Mouse (Mus musculus): ENCODE results near the gene Olfr1089.

Gene Olfr1089

GRCm38 (mm10) chr2:86733601-86734000, at the start of gene Olfr1089:
TSS of gene Olfr1089 (minus strand) at chr2:86733701.
- no peak for DNase-seq

DNA sequence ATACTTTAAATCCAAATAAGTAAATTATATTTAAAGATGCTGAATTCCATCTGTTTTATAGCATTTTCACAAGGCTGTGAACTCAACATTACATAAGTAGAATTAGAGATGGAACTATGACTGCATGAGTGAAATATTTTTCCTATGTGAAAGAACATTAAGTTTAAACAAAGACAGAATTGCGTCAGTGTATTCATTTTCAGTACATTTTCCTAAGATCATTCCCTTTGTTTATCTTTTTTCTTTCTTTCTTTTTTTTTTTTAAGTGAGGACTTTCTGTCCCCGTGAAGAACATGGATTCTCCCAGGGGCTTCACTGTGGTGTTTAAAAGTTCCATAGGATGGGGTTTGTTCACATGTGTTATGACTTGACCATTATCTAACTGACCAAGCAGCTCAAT, 48.7 kb upstream of the Olfr1089 start, which contains the start of gene Olfr1093:
Gene Olfr1093, plus strand, starts transcription at position 301 of the 400 bp plus-strand sequence.
- DNase-seq = no peak

DNA sequence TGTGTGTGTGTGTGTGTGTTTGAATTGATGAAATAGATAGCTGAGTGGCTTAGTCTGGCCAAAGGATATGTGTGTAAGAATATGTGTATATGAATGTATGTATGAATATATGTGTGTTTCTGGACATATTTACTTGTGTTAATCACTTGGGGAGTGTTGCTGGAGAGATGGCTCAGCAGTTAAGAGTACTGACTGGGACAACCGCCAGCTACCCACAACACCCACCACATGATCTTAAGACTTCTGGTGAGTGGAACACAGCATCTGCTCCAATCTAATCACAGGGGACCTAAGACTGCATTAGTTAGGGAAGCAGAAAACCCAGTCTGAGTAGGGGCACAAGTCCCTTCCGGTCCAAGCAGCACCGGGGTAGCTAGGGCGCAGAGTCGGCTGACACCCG, 27.5 kb upstream of the Olfr1089 start:
- no peak for DNase-seq

DNA sequence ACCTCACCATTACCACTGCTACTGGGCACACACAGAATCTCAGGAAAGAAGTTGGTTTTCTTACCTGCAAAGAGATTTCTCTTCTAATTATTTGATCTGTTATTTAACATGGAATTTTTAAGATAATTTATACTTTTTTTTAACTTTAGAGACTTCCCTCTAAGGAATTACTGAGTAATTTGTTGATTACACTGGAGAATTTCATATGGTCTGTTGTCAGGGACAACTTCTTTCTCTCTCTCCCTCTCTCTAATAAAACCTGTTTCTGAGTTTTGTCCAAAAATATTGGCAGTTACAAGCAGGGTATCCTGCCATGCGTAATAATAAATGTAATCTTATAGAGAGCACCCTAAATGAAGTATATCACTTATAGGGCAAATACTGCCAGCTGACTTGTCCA, 25.4 kb upstream of the Olfr1089 start, which contains the start of gene Olfr1090:
Gene Olfr1090, minus strand, starts transcription at position 101 of the 400 bp plus-strand sequence.
- DNase-seq = no peak

DNA sequence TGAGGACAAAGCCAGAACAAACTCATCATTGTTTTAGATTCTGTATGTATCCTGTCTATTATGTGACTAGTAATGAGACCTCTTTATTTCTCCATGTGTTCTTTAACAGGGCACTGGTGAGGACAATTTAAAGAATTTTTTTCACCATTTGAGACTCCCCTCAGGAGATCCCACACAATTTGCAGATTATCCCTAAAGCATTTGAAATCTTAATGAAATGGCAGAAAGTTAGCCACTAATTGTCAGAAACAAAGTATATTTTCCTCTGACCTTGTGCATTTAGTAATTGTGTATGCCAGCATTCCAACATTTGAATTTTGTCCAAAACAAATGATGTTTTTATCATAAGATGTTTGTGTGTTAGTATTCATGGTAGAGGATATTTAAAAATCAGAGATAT, 35.2 kb downstream of the Olfr1089 start, which contains the start of gene Olfr1087:
Gene Olfr1087, minus strand, starts transcription at position 101 of the 400 bp plus-strand sequence.
- no peak for DNase-seq
